Mouse (Mus musculus) CD4-positive, CD25-positive, alpha-beta regulatory T cell, adult 2 months (primary cell): ENCODE measurements around the gene Kyat1.

Experiments
- DNase-seq: peaks from one replicate; pipeline ENCODE4 v3.0.0-alpha.2; 2012; ENCODE audit warnings: low read depth, low spot score

Kyat1 gene

GRCm38 (mm10) chr2:30205629-30206357 is at the start of gene Kyat1:
TSS of gene Kyat1 (minus strand) at chr2:30205847.
- peak; percentile 97 for DNase-seq

GRCm38 (mm10) chr2:30253809-30254208 is 48.2 kb upstream of the Kyat1 start:
- peak; percentile 53 for DNase-seq

GRCm38 (mm10) chr2:30252521-30252920 is 46.9 kb upstream of the Kyat1 start:
- DNase-seq: no peak

- peak; percentile 87 for DNase-seq
These were observed 45.9 kb upstream of the Kyat1 start for GRCm38 (mm10) chr2:30251417-30252104.

GRCm38 (mm10) chr2:30250166-30251128 is 44.8 kb upstream of the Kyat1 start:
- no peak for DNase-seq

GRCm38 (mm10) chr2:30249182-30249581 is 43.5 kb upstream of the Kyat1 start:
- DNase-seq: no peak

- DNase-seq: no peak
These were observed 42.0 kb upstream of the Kyat1 start for GRCm38 (mm10) chr2:30247681-30248080.

- no peak for DNase-seq
These were observed 41.4 kb upstream of the Kyat1 start for GRCm38 (mm10) chr2:30247036-30247435.

- no peak for DNase-seq
These were observed 39.0 kb upstream of the Kyat1 start for GRCm38 (mm10) chr2:30244595-30245178.

GRCm38 (mm10) chr2:30243391-30243790 is 37.7 kb upstream of the Kyat1 start:
- no peak for DNase-seq

- no peak for DNase-seq
These were observed 36.9 kb upstream of the Kyat1 start for GRCm38 (mm10) chr2:30242509-30242908.

- no peak for DNase-seq
These were observed 34.6 kb upstream of the Kyat1 start, which contains the start of gene Gm28035 for GRCm38 (mm10) chr2:30240267-30240666. TSS of gene Gm28035 (plus strand) at chr2:30240567.

- no peak for DNase-seq
These were observed 34.1 kb upstream of the Kyat1 start for GRCm38 (mm10) chr2:30239777-30240176.

GRCm38 (mm10) chr2:30238906-30239465 is 33.3 kb upstream of the Kyat1 start:
- DNase-seq: no peak

- DNase-seq: no peak
These were observed 32.2 kb upstream of the Kyat1 start for GRCm38 (mm10) chr2:30237881-30238280.

- peak; percentile 99 for DNase-seq
These were observed 31.7 kb upstream of the Kyat1 start, which contains the start of gene Lrrc8a for GRCm38 (mm10) chr2:30237199-30237880. TSS of gene Lrrc8a (plus strand) at chr2:30237715.

- no peak for DNase-seq
These were observed 31.0 kb upstream of the Kyat1 start for GRCm38 (mm10) chr2:30236426-30237198.

- DNase-seq: peak; percentile 51
These were observed 29.9 kb upstream of the Kyat1 start for GRCm38 (mm10) chr2:30235593-30235992.

- DNase-seq: no peak
These were observed 10.6 kb upstream of the Kyat1 start for GRCm38 (mm10) chr2:30216293-30216692.

GRCm38 (mm10) chr2:30215493-30215892 is 9.8 kb upstream of the Kyat1 start:
- no peak for DNase-seq
